Mouse (Mus musculus) liver, embryonic 11.5 days (tissue): Measurements from ENCODE around the gene Egflam. TPM values are rescaled to one million over a fixed set of nuclear protein-coding genes. Genes with fewer than 3 reads are reported as not detected.

Experiments used
- ATAC-seq: fragments of 200-750 bp; cut with Nextera tagmentation; replicated peaks from 2 replicates; pipeline ENCODE4 v1.8.0; 2017; ENCODE audit warnings: moderate number of reproducible peaks, mild to moderate bottlenecking, moderate TSS enrichment, moderate library complexity; ENCODE audit not compliant: low FRiP score
- DNase-seq: peaks from one replicate; pipeline ENCODE4 v3.0.0-alpha.2; 2017; ENCODE audit warnings: low spot score
- H3K27ac ChIP-seq: fragments of 300-500 bp; sonication (generic); 2 replicates; pipeline ENCODE4 v1.5.1; 2014; ENCODE audit warnings: mild to moderate bottlenecking, low read depth, low read length, control low read depth
- H3K27me3 ChIP-seq: fragments of 300-500 bp; sonication (generic); replicated peaks from 2 replicates; pipeline ENCODE4 v1.6.1; 2014; ENCODE audit warnings: low read length, mixed read lengths; ENCODE audit not compliant: control insufficient read depth, insufficient read depth
- H3K36me3 ChIP-seq: fragments of 300-500 bp; sonication (generic); 2 replicates; pipeline ENCODE4 v1.6.1; 2014; ENCODE audit warnings: mild to moderate bottlenecking, low read length, moderate library complexity, mixed read lengths; ENCODE audit not compliant: control insufficient read depth, insufficient read depth
- H3K4me1 ChIP-seq: fragments of 300-500 bp; sonication (generic); replicated peaks from 2 replicates; pipeline ENCODE4 v1.6.1; 2014; ENCODE audit warnings: low read length, mixed read lengths; ENCODE audit not compliant: control insufficient read depth, insufficient read depth
- H3K4me2 ChIP-seq: fragments of 300-500 bp; sonication (generic); 2 replicates; pipeline ENCODE4 v1.6.1; 2014; ENCODE audit warnings: mild to moderate bottlenecking, control low read depth, moderate library complexity
- H3K4me3 ChIP-seq: fragments of 300-500 bp; sonication (generic); 2 replicates; pipeline ENCODE4 v1.5.1; 2014; ENCODE audit warnings: low read depth, low read length, control low read depth
- H3K9ac ChIP-seq: fragments of 300-500 bp; sonication (generic); 2 replicates; pipeline ENCODE4 v1.6.1; 2014; ENCODE audit warnings: low read depth, low read length, control low read depth
- H3K9me3 ChIP-seq: fragments of 300-500 bp; sonication (generic); 2 replicates; pipeline ENCODE4 v1.6.1; 2016; ENCODE audit warnings: low read length, inconsistent platforms, mixed read lengths; ENCODE audit not compliant: control insufficient read depth
- WGBS: fragments of 180-500 bp; shearing (Covaris S2); extraction: QIAGEN DNeasy Blood & Tissue Kit; methylation state at CpG from one replicate; pipeline ENCODE4 v1.1.7; 2014; 5-methylcytosine and 5-hydroxymethylcytosine counted together
- polyA plus RNA-seq: library from polyadenylated mRNA; unstranded; fragments of >200 nt; fragmentation: Nextera tagmentation; extraction: Ambion mirVana; gene quantifications from 2 replicates; pipeline ENCODE4 v1.2.1, GENCODE M21; 2014

Gene Egflam
- polyA plus RNA-seq, 1 experiment from 2014 or later: 2.8 TPM

DNA sequence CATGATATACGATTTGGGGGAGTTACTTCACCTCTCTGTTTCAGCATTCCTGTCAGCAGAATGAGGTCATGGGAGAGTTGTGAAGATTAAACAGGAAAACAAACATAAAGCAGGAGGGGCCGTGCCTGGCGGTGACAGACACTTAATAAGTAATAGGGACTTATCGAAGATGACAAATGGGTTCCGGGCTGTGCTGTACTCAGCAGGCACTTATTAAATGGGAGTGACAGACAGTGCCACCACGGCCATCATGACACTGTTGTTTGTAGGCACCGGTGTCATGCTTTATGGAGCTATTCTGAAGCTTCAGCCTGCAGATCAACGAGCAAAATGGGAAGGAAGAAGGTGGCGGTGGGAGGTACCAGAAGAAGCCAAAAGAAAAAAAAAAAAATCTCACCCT lies 82.7 kb downstream of the Egflam start:
- WGBS: 71% methylated on average over 9 of the region's 9 CpGs
- ATAC-seq (no peak), DNase-seq (no peak)
- Histone ChIP-seq H3K4me2 (no peak overlapping the region), H3K4me3 (no peak overlapping the region), H3K9me3 (no peaks in the 10 kb centered on the region), H3K9ac (no peak overlapping the region), H3K4me1 (no peaks in the 10 kb centered on the region), H3K27me3 (no peaks in the 10 kb centered on the region), H3K27ac (no peak overlapping the region), H3K36me3 (no peaks in the 10 kb centered on the region)

DNA sequence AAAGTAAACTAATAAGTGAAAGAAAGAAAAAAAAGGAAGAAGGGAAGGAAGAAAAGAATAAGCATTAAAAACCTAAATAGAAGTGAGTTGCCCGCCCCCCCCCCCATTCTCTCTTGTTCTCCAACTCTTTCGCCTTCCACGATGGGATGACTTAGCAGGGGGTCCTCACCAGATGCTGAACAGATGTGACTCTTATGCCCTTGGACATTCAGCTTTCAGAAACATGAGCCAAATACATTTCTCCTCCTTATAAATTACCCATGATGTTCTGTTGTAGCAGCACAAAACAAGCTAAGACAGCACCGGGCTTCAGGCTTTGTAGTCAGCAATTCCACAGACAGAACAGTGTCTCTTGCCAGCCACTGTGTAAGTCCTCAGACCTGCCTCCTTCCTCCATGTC lies 89.5 kb downstream of the Egflam start:
- H3K4me1 ChIP-seq: no peaks in the 10 kb centered on the region
- H3K27me3 ChIP-seq: no peaks in the 10 kb centered on the region
- no peak overlapping the region for H3K9ac ChIP-seq
- no peak overlapping the region for H3K4me2 ChIP-seq
- no peak overlapping the region for H3K4me3 ChIP-seq
- WGBS: 84% methylated on average over 4 of the region's 4 CpGs
- H3K9me3 ChIP-seq: no peaks in the 10 kb centered on the region
- H3K27ac ChIP-seq: no peak overlapping the region
- H3K36me3 ChIP-seq: no peaks in the 10 kb centered on the region
- ATAC-seq (no peak), DNase-seq (no peak)

DNA sequence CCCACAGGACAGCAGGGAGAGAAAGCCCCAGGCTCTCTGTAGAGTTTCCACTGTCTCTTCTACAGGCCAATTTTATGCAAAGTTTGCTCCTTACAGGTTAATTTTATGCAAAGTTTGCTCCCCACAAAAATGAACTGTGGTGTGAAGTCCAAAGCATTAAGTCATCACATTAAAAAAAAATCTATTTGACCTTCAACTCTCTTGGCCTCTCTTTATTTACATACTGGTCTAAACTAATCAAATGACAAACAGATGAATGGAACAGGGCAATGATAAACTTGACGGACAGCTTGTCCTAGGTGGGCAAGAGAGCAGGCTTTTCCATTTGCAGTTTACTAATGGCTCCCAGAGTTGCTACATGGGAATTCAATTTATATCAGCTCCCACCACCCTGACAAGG lies 98.3 kb downstream of the Egflam start:
- 70% methylated on average over 1 of the region's 1 CpGs for WGBS
- DNase-seq (no peak), ATAC-seq (no peak)
- Histone ChIP-seq H3K27me3 (no peaks in the 10 kb centered on the region), H3K4me3 (no peak overlapping the region), H3K9ac (no peak overlapping the region), H3K4me2 (no peak overlapping the region), H3K27ac (no peak overlapping the region), H3K36me3 (no peaks in the 10 kb centered on the region), H3K4me1 (no peaks in the 10 kb centered on the region), H3K9me3 (no peaks in the 10 kb centered on the region)

DNA sequence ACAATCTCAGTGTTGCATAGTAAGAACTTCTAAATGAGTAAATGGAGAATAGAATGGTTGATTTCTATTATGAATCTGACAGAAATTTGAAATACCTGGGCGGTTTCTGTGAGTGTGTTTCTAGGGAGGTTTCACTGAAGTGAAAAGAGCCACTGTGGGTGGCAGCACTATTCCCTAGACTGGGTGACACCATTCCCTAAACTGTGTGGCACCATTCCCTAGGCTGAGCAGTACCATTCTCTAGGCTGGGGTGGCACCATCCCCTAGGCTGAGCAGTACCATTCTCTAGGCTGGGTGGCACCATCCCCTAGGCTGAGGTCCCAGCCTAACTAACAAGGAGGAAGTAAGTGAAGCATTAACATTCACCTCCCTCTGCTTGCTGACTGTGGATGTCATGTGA lies 103.0 kb downstream of the Egflam start:
- WGBS: 76% methylated on average over 1 of the region's 1 CpGs

DNA sequence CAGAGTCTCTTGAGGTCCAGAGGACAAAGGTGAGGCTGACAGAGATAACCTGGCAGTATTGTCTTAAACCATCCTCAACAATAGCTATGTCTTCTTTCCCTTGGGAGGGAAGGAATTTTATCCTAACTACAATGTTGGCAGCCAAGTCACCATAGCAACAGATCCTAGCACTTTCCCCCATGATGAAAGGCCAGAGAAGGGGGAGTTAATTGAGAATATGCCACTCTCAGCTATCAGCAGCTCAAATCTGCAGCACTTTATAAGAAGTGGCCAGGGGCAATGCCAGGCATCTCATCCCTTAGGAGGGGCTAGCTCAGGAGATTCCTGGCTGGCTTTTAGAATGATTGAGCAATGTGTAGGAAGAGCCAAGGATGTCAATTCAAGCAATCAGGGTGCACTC lies 105.3 kb downstream of the Egflam start:
- no peak for DNase-seq

More for the DNA sequence above, 103.0 kb downstream of the Egflam start:
- H3K4me1 ChIP-seq: no peaks in the 10 kb centered on the region
- no peak overlapping the region for H3K27ac ChIP-seq
- ATAC-seq (no peak), DNase-seq (no peak)
- no peak overlapping the region for H3K9ac ChIP-seq
- no peak overlapping the region for H3K4me2 ChIP-seq
- H3K9me3 ChIP-seq: no peaks in the 10 kb centered on the region
- no peaks in the 10 kb centered on the region for H3K36me3 ChIP-seq
- H3K4me3 ChIP-seq: no peak overlapping the region
- no peaks in the 10 kb centered on the region for H3K27me3 ChIP-seq

DNA sequence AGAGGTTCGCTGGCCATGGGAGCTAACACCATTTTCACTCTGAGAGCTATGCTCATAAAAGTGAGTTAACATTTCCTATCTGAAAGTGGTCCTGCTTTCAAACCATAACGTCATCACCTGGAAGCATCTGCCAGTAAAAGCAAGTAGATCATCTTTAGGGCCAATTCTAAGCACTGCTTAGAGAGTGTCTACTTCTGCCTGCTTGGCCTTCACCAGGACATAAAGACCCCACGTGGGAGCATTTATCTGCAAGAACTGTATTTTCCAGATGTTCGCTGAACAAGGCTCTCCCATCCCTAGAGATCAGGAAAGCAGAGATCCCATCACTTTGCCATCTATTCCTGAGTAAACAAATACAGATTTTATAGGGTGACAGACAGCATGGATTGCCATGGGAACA lies 108.2 kb downstream of the Egflam start:
- Histone ChIP-seq H3K4me3 (no peak overlapping the region), H3K4me1 (no peaks in the 10 kb centered on the region), H3K36me3 (no peaks in the 10 kb centered on the region), H3K9me3 (no peaks in the 10 kb centered on the region), H3K27ac (no peak overlapping the region), H3K9ac (no peak overlapping the region), H3K27me3 (no peaks in the 10 kb centered on the region), H3K4me2 (no peak overlapping the region)
- DNase-seq (no peak), ATAC-seq (no peak)
- WGBS: 67% methylated on average over 4 of the region's 4 CpGs

More for the DNA sequence above, 105.3 kb downstream of the Egflam start:
- H3K27me3 ChIP-seq: no peaks in the 10 kb centered on the region
- H3K4me1 ChIP-seq: no peaks in the 10 kb centered on the region
- H3K36me3 ChIP-seq: no peaks in the 10 kb centered on the region
- no peak overlapping the region for H3K9ac ChIP-seq
- ATAC-seq: no peak
- no peak overlapping the region for H3K4me3 ChIP-seq
- no peak overlapping the region for H3K4me2 ChIP-seq
- H3K9me3 ChIP-seq: no peaks in the 10 kb centered on the region
- H3K27ac ChIP-seq: no peak overlapping the region

DNA sequence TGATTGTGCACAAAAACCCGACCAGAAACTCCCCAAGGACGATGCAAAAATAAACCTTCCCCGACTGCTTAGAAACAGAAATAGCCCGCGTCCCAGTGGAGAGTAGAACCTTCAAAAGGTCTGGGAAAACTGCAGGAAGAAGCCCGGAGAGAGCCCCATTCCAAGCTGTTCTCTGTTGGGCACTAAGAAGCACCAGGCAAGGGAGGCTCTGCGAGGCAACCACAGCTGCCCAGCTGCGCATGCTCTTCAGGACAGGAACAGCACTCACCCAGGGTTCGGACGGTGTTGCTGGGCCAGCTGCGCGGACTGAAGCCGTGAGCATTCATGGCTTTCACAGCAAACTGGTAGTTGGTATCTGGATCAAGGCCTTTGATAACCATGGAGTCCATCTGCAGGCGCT lies 108.7 kb downstream of the Egflam start:
- H3K4me3 ChIP-seq: no peak overlapping the region
- H3K27me3 ChIP-seq: no peaks in the 10 kb centered on the region
- H3K4me2 ChIP-seq: no peak overlapping the region
- 46% methylated on average over 14 of the region's 14 CpGs for WGBS
- H3K27ac ChIP-seq: no peak overlapping the region
- DNase-seq (no peak), ATAC-seq (no peak)
- no peaks in the 10 kb centered on the region for H3K4me1 ChIP-seq
- no peaks in the 10 kb centered on the region for H3K9me3 ChIP-seq
- no peak overlapping the region for H3K9ac ChIP-seq
- no peaks in the 10 kb centered on the region for H3K36me3 ChIP-seq

DNA sequence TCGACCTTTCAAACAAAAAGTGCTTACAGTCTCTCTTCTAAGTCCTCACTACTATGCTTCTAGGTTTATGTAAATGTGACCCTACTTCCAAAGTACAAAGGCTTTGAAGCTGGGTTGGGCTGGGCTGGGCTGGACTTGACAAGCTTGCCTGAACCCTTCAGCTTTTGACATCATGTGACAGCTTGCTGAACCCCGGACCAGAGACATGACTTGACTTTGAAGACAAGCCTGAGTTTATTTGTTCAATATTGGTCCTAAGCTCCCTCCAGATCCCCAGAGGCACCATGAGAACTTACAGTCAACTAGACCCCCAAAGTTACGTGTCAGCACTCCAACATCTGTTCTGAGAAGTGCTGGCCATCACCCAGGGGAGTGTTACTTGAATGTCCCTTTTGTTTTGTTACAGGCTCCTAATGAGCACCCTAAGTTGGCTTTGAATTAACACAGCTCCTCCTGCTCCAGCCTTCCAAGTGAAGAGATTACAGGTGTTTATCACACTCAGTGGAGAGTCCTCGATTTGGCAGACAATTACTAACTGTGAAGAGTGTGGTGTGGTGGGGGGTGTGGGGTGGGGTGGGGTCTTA lies 109.3 kb downstream of the Egflam start:
- Histone ChIP-seq H3K9me3 (no peaks in the 10 kb centered on the region), H3K4me2 (no peak overlapping the region), H3K27ac (no peak overlapping the region), H3K9ac (no peak overlapping the region), H3K27me3 (no peaks in the 10 kb centered on the region), H3K36me3 (no peaks in the 10 kb centered on the region), H3K4me3 (no peak overlapping the region), H3K4me1 (no peaks in the 10 kb centered on the region)
- ATAC-seq: no peak
- WGBS: 44% methylated on average over 4 of the region's 4 CpGs
- DNase-seq: no peak

DNA sequence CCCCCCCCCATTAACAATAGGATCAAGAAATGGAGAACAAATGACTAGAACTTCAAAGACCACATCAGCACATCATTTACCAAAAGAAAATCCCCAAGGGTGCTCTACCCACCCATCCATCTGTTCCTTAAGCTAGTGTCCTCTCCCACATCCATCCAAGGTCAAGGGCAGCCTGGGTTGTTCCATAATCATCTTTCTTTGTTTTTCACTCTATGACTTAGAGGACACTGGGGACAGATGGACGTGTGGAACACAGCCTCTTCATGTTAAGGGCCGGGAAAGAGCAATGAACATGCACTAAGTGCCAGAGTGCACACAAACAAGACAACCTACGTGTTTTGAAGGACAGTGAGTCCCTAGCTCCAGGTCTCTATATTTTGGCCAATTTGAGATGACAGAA lies 110.3 kb downstream of the Egflam start:
- Histone ChIP-seq H3K27me3 (no peaks in the 10 kb centered on the region), H3K36me3 (no peaks in the 10 kb centered on the region), H3K27ac (no peak overlapping the region), H3K4me3 (no peak overlapping the region), H3K4me1 (no peaks in the 10 kb centered on the region), H3K9me3 (no peaks in the 10 kb centered on the region), H3K9ac (no peak overlapping the region), H3K4me2 (no peak overlapping the region)
- no peak for ATAC-seq
- DNase-seq: no peak
- WGBS: 67% methylated on average over 3 of the region's 3 CpGs
